Mouse (Mus musculus) bone marrow, adult 2 months (tissue): ENCODE data around the gene Hps3.

Experiments
- CTCF ChIP-seq: fragments of 200-500 bp; IDR thresholded peaks from 2 replicates; pipeline ENCODE4 v1.5.1; 2011; ENCODE audit warnings: low read length, control low read depth; ENCODE audit not compliant: control insufficient read depth, insufficient read depth
- POLR2A ChIP-seq: fragments of 200-500 bp; IDR thresholded peaks from 2 replicates; pipeline ENCODE4 v1.6.1; 2011; ENCODE audit warnings: low read depth, mild to moderate bottlenecking, control low read depth, low read length, borderline replicate concordance; ENCODE audit not compliant: control insufficient read depth

GRCm38 (mm10) chr3:19992388-19992787, 42.7 kb downstream of the Hps3 start:
- TF ChIP-seq CTCF (no peak), POLR2A (no peak)
